Mouse (Mus musculus): ENCODE measurements around the gene Exoc7.

The Exoc7 gene

GRCm38 (mm10) chr11:116307019-116307725 is at the start of gene Exoc7:
Gene Exoc7, minus strand, starts transcription at chr11:116307233.
- no peak for DNase-seq

GRCm38 (mm10) chr11:116354521-116354920 is 47.5 kb upstream of the Exoc7 start:
- no peak for DNase-seq

- DNase-seq = no peak
These were observed 46.5 kb upstream of the Exoc7 start for GRCm38 (mm10) chr11:116353535-116353934.

- no peak for DNase-seq
These were observed 44.3 kb upstream of the Exoc7 start for GRCm38 (mm10) chr11:116351294-116351693.

GRCm38 (mm10) chr11:116347955-116348354 is 40.9 kb upstream of the Exoc7 start:
- DNase-seq = no peak

GRCm38 (mm10) chr11:116347012-116347411 is 40.0 kb upstream of the Exoc7 start:
- DNase-seq = no peak

GRCm38 (mm10) chr11:116342069-116342791 is 35.2 kb upstream of the Exoc7 start:
- peak; percentile 42 for DNase-seq

GRCm38 (mm10) chr11:116337531-116337930 is 30.5 kb upstream of the Exoc7 start:
- no peak for DNase-seq

GRCm38 (mm10) chr11:116337000-116337399 is 30.0 kb upstream of the Exoc7 start:
- no peak for DNase-seq

GRCm38 (mm10) chr11:116336393-116336792 is 29.4 kb upstream of the Exoc7 start:
- no peak for DNase-seq

GRCm38 (mm10) chr11:116335244-116336036 is 28.4 kb upstream of the Exoc7 start, which contains the start of gene Foxj1:
Gene Foxj1, minus strand, starts transcription at chr11:116335399.
- DNase-seq = peak; percentile 98

- no peak for DNase-seq
These were observed 27.4 kb upstream of the Exoc7 start for GRCm38 (mm10) chr11:116334417-116334782.

GRCm38 (mm10) chr11:116333526-116334416 is 26.7 kb upstream of the Exoc7 start:
- DNase-seq = peak; percentile 47

GRCm38 (mm10) chr11:116332983-116333270 is 25.9 kb upstream of the Exoc7 start:
- no peak for DNase-seq

- peak; percentile 60 for DNase-seq
These were observed 25.4 kb upstream of the Exoc7 start for GRCm38 (mm10) chr11:116332232-116332982.

- DNase-seq = no peak
These were observed 23.1 kb upstream of the Exoc7 start for GRCm38 (mm10) chr11:116330211-116330518.

GRCm38 (mm10) chr11:116329314-116330210 is 22.5 kb upstream of the Exoc7 start:
- peak; percentile 79 for DNase-seq

GRCm38 (mm10) chr11:116326963-116327603 is 20.1 kb upstream of the Exoc7 start:
- DNase-seq = peak; percentile 25

GRCm38 (mm10) chr11:116318719-116319659 is 12.0 kb upstream of the Exoc7 start:
- peak; percentile 87 for DNase-seq
